Mouse (Mus musculus): ENCODE data around the gene Vmn2r55. TPM values are rescaled to one million over a fixed set of nuclear protein-coding genes. Genes with fewer than 3 reads are reported as not detected.

Vmn2r55 gene
- polyA plus RNA-seq (2015; fragmentation: Nextera tagmentation; extraction: Ambion mirVana): not detected in 2 replicates

GRCm38 (mm10) chr7:12684903-12685302 is at the start of gene Vmn2r55:
Vmn2r55 (minus strand) TSS chr7:12685003.

DNA sequence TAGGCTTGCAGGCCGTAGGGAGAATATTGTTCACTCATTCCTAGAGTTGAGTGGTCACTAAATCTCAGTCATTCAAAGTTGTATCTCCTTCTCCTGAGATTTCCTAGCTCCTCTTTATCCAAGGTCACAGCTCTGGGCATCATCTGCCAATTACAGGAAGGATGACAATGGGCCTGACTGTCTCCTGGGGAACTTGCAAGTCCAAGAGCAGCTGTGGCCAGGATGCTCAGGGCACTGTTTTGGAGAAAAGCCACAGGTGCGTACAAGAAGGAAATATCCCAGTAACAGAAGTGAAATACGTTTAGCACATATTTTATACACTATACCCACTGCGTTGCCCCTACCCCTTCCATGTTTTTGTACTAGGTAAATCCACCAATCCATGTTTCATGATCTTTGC is 44.6 kb downstream of the Vmn2r55 start, which contains the start of gene Vmn2r54:
Gene Vmn2r54 (minus strand): TSS at position 101 of the 400 bp plus-strand sequence.

DNA sequence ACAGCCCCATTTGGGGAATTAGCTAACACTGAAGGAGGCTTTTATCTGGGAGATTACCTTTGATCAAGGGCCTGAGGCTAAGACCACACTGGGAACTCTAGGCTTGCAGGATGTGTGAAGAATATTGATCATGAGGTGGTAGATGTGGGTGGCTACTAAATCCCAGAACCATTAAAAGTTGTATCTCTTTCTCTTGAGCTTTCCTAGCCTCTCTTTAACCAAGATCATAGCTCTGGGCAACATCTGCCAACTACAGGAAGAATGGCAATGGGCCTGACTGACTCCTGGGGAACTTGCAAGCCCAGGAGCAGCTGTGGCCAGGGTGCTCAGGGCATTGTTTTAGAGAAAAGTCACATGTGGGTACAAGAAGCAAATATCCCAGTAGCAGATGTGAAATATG is 76.1 kb downstream of the Vmn2r55 start, which contains the start of gene Vmn2r53:
Gene Vmn2r53 (minus strand): TSS at position 101 of the 400 bp plus-strand sequence.

Other genes starting within 250 kb of the Vmn2r55 start
- 16.8 TPM in 2 replicates for gene Zfp606, start 206.7 kb downstream of the Vmn2r55 start, polyA plus RNA-seq (2015; fragmentation: Nextera tagmentation; extraction: Ambion mirVana)
- gene 2900092C05Rik, start 172.5 kb downstream of the Vmn2r55 start, polyA plus RNA-seq (2015; fragmentation: Nextera tagmentation; extraction: Ambion mirVana): not detected in 2 replicates
- 0.01 TPM in 1 of 2 replicates, not detected in the other for gene Vmn2r53, start 76.2 kb downstream of the Vmn2r55 start, polyA plus RNA-seq (2015; fragmentation: Nextera tagmentation; extraction: Ambion mirVana)
- gene Vmn2r54, start 44.7 kb downstream of the Vmn2r55 start, polyA plus RNA-seq (2015; fragmentation: Nextera tagmentation; extraction: Ambion mirVana): not detected in 2 replicates
- not detected in 2 replicates for gene Vmn2r56, start 50.0 kb upstream of the Vmn2r55 start, polyA plus RNA-seq (2015; fragmentation: Nextera tagmentation; extraction: Ambion mirVana)
- 19.4 and 23.9 TPM in 2 replicates for gene Zscan18, start 118.6 kb upstream of the Vmn2r55 start, polyA plus RNA-seq (2015; fragmentation: Nextera tagmentation; extraction: Ambion mirVana)
- 18.5 and 20.4 TPM in 2 replicates for gene Zfp329, start 133.9 kb upstream of the Vmn2r55 start, polyA plus RNA-seq (2015; fragmentation: Nextera tagmentation; extraction: Ambion mirVana)
- gene Zfp110, start 149.8 kb upstream of the Vmn2r55 start, polyA plus RNA-seq (2015; fragmentation: Nextera tagmentation; extraction: Ambion mirVana): 15.4 and 15.5 TPM in 2 replicates
- gene Zfp128, start 196.2 kb upstream of the Vmn2r55 start, polyA plus RNA-seq (2015; fragmentation: Nextera tagmentation; extraction: Ambion mirVana): 4.5 and 5.1 TPM in 2 replicates
- gene Zscan22, start 212.8 kb upstream of the Vmn2r55 start, polyA plus RNA-seq (2015; fragmentation: Nextera tagmentation; extraction: Ambion mirVana): 6.8 TPM in 2 replicates
- gene Rps5, start 237.3 kb upstream of the Vmn2r55 start, polyA plus RNA-seq (2015; fragmentation: Nextera tagmentation; extraction: Ambion mirVana): 620 and 632 TPM in 2 replicates
- 1.0 and 1.6 TPM in 2 replicates for gene Rnf225, start 242.4 kb upstream of the Vmn2r55 start, polyA plus RNA-seq (2015; fragmentation: Nextera tagmentation; extraction: Ambion mirVana)

Measured in neural tube, postnatal 0 days (tissue).